Mouse (Mus musculus) neural tube, embryonic 15.5 days (tissue): Measurements from ENCODE around the gene Grasp. TPM values are rescaled to one million over a fixed set of nuclear protein-coding genes. Genes with fewer than 3 reads are reported as not detected.

ENCODE experiments used
- ATAC-seq: fragments of 200-750 bp; cut with Nextera tagmentation; 2 replicates; pipeline ENCODE4 v1.8.0; 2017; ENCODE audit warnings: mild to moderate bottlenecking, moderate TSS enrichment, moderate library complexity; ENCODE audit not compliant: low FRiP score
- H3K27ac ChIP-seq: fragments of 300-500 bp; sonication (generic); replicated peaks from 2 replicates; pipeline ENCODE4 v1.5.1; 2015; ENCODE audit warnings: mild to moderate bottlenecking, inconsistent platforms
- H3K27me3 ChIP-seq: fragments of 300-500 bp; sonication (generic); replicated peaks from 2 replicates; pipeline ENCODE4 v1.6.1; 2015; ENCODE audit warnings: inconsistent platforms
- H3K36me3 ChIP-seq: fragments of 300-500 bp; sonication (generic); 2 replicates; pipeline ENCODE4 v1.6.1; 2015; ENCODE audit warnings: inconsistent platforms
- H3K4me1 ChIP-seq: fragments of 300-500 bp; sonication (generic); 2 replicates; pipeline ENCODE4 v1.6.1; 2015; ENCODE audit warnings: inconsistent platforms
- H3K4me2 ChIP-seq: fragments of 300-500 bp; sonication (generic); 2 replicates; pipeline ENCODE4 v1.6.1; 2015; ENCODE audit warnings: inconsistent platforms, mild to moderate bottlenecking, moderate library complexity
- H3K4me3 ChIP-seq: fragments of 300-500 bp; sonication (generic); replicated peaks from 2 replicates; pipeline ENCODE4 v1.5.1; 2015; ENCODE audit warnings: mild to moderate bottlenecking, inconsistent platforms
- H3K9ac ChIP-seq: fragments of 300-500 bp; sonication (generic); replicated peaks from 2 replicates; pipeline ENCODE4 v1.6.1; 2015; ENCODE audit warnings: mild to moderate bottlenecking, inconsistent platforms
- H3K9me3 ChIP-seq: fragments of 300-500 bp; sonication (generic); replicated peaks from 2 replicates; pipeline ENCODE4 v1.6.1; 2016; ENCODE audit warnings: inconsistent platforms
- WGBS: fragments of 180-500 bp; shearing (Covaris S2); methylation state at CpG from one replicate; pipeline ENCODE4 v1.1.7; 2015; ENCODE audit warnings: mixed read lengths; 5-methylcytosine and 5-hydroxymethylcytosine counted together
- polyA plus RNA-seq: library from polyadenylated mRNA; unstranded; fragments of >200 nt; fragmentation: Nextera tagmentation; extraction: Ambion mirVana; gene quantifications from 2 replicates; pipeline ENCODE4 v1.2.1, GENCODE M21; 2015

The Grasp gene
- polyA plus RNA-seq, 1 experiment from 2014 or later, result 2.2 TPM

GRCm38 (mm10) chr15:101253886-101254795 is 30.2 kb downstream of the Grasp start, which contains the start of gene Nr4a1:
Nr4a1 (plus strand) TSS chr15:101254269.
- Histone ChIP-seq H3K4me2 (peak within 1 kb of the TSS; percentile 83), H3K27ac (peak within 1 kb of the TSS; percentile 64), H3K36me3 (no peaks in the 10 kb centered on the region), H3K4me1 (peaks cover 12% of the 10 kb centered on the region), H3K9me3 (no peaks in the 10 kb centered on the region), H3K4me3 (peak within 1 kb of the TSS; percentile 58), H3K27me3 (no peaks in the 10 kb centered on the region), H3K9ac (peak within 1 kb of the TSS; percentile 82)
- ATAC-seq, result peak; percentile 77
- 2% methylated on average over 74 of the region's 82 CpGs for WGBS

DNA sequence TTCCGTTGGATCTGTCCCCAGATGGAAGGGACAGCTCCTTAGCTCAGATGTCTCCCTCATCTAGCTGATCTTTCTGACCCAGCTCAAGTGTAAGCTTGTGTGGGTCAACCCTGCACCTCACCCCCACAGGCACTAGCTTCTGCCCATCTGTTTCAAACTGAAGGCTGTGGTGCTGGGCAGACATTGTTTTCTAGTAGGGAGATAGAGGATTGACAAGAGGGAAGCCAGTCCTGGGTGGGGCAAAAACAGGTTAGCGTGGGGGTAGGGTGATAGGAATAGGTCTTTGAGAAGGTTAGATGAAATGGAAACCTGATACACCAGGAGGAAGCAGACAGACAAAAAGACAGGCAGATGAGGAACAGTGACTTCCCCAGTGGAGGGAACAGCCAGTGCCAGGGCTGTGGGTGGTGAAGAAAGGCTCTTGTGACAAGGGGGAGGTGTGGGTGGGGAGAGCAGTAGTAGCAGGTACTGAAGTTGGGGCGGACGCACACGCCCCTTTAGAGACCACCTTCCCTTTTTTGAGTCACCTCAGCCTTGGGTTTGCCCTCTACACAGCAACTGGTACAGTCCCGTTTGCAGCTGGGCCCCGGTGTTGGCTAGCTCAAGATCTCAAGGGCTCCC is 32.0 kb downstream of the Grasp start:
- Histone ChIP-seq H3K4me3 (no peak overlapping the region), H3K9ac (no peak overlapping the region), H3K27ac (no peak overlapping the region), H3K27me3 (no peaks in the 10 kb centered on the region), H3K4me1 (peaks cover 16% of the 10 kb centered on the region), H3K4me2 (no peak overlapping the region), H3K36me3 (no peaks in the 10 kb centered on the region), H3K9me3 (no peaks in the 10 kb centered on the region)
- WGBS, result 85% methylated on average over 7 of the region's 7 CpGs
- no peak for ATAC-seq

- Histone ChIP-seq H3K9ac (no peak overlapping the region), H3K27me3 (no peaks in the 10 kb centered on the region), H3K9me3 (no peaks in the 10 kb centered on the region), H3K4me1 (peaks cover 16% of the 10 kb centered on the region), H3K4me3 (no peak overlapping the region), H3K4me2 (no peak overlapping the region), H3K27ac (no peak overlapping the region), H3K36me3 (no peaks in the 10 kb centered on the region)
- no peak for ATAC-seq
- 85% methylated on average over 14 of the region's 14 CpGs for WGBS
Measured at GRCm38 (mm10) chr15:101256463-101257206, 32.6 kb downstream of the Grasp start.

- Histone ChIP-seq H3K27me3 (no peaks in the 10 kb centered on the region), H3K27ac (no peak overlapping the region), H3K9me3 (no peaks in the 10 kb centered on the region), H3K36me3 (no peaks in the 10 kb centered on the region), H3K4me3 (no peak overlapping the region), H3K9ac (no peak overlapping the region), H3K4me1 (peaks cover 16% of the 10 kb centered on the region), H3K4me2 (no peak overlapping the region)
- 88% methylated on average over 11 of the region's 11 CpGs for WGBS
- ATAC-seq, result no peak
Measured at GRCm38 (mm10) chr15:101258420-101258819, 34.4 kb downstream of the Grasp start.

DNA sequence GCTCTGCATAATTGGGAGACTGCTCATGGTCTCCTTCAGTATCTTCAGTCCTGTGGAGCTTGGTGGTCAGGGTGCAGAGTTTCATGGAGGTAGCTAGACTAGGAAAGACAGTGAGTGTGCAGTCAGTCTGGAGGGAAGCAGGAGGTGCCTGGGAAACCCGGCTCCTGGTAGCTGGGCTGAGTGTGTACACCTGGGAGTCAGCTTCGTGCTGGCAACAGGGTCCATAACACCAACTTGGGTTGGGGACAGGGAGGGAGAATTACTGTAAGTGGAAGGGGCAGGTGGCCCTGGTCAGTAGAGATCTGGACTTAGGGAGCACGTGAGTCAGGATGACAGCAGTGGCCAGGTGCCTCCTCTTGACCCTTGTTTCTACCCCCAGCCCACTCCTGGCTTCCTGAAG is 35.9 kb downstream of the Grasp start:
- Histone ChIP-seq H3K27ac (no peak overlapping the region), H3K4me3 (no peak overlapping the region), H3K36me3 (no peaks in the 10 kb centered on the region), H3K27me3 (peaks cover 6% of the 10 kb centered on the region), H3K9ac (no peak overlapping the region), H3K4me1 (peaks cover 5% of the 10 kb centered on the region), H3K4me2 (no peak overlapping the region), H3K9me3 (no peaks in the 10 kb centered on the region)
- 70% methylated on average over 3 of the region's 3 CpGs for WGBS
- ATAC-seq, result no peak

GRCm38 (mm10) chr15:101260387-101260786 is 36.4 kb downstream of the Grasp start:
- Histone ChIP-seq H3K27me3 (peaks cover 10% of the 10 kb centered on the region), H3K9ac (no peak overlapping the region), H3K36me3 (no peaks in the 10 kb centered on the region), H3K9me3 (no peaks in the 10 kb centered on the region), H3K4me2 (no peak overlapping the region), H3K4me1 (peaks cover 4% of the 10 kb centered on the region; the same call in 1 of the 2 replicates), H3K27ac (no peak overlapping the region), H3K4me3 (no peak overlapping the region)
- ATAC-seq, result no peak
- WGBS, result 60% methylated on average over 10 of the region's 10 CpGs

GRCm38 (mm10) chr15:101260874-101261622 is 37.1 kb downstream of the Grasp start:
- no peaks in the 10 kb centered on the region for H3K36me3 ChIP-seq
- no peak overlapping the region for H3K9ac ChIP-seq
- peaks cover 17% of the 10 kb centered on the region for H3K27me3 ChIP-seq
- no peak for ATAC-seq
- H3K9me3 ChIP-seq, result no peaks in the 10 kb centered on the region
- H3K27ac ChIP-seq, result 0 out of 2 replicates have a peak overlapping the region, but pooled peaks have one; percentile 35
- H3K4me2 ChIP-seq, result no peak overlapping the region
- no peak overlapping the region for H3K4me3 ChIP-seq
- 71% methylated on average over 13 of the region's 13 CpGs for WGBS
- H3K4me1 ChIP-seq, result peaks cover 10% of the 10 kb centered on the region

GRCm38 (mm10) chr15:101262502-101262901 is 38.5 kb downstream of the Grasp start:
- Histone ChIP-seq H3K36me3 (no peaks in the 10 kb centered on the region), H3K9me3 (no peaks in the 10 kb centered on the region), H3K9ac (no peak overlapping the region), H3K4me2 (no peak overlapping the region), H3K27ac (no peak overlapping the region), H3K27me3 (peaks cover 27% of the 10 kb centered on the region), H3K4me1 (peaks cover 21% of the 10 kb centered on the region), H3K4me3 (no peak overlapping the region)
- no peak for ATAC-seq
- WGBS, result 74% methylated on average over 5 of the region's 5 CpGs

GRCm38 (mm10) chr15:101266132-101266963 is 42.4 kb downstream of the Grasp start:
- Histone ChIP-seq H3K36me3 (no peaks in the 10 kb centered on the region), H3K4me1 (peaks cover 18% of the 10 kb centered on the region), H3K27me3 (peaks cover 34% of the 10 kb centered on the region), H3K9me3 (no peaks in the 10 kb centered on the region), H3K4me2 (peak overlapping the region; percentile 88), H3K9ac (peak overlapping the region; percentile 58), H3K4me3 (peak overlapping the region; percentile 45), H3K27ac (0 out of 2 replicates have a peak overlapping the region, but pooled peaks have one; percentile 14)
- under 1% methylated on average over 56 of the region's 57 CpGs for WGBS
- peak; percentile 77 for ATAC-seq
